Mouse (Mus musculus) CH12F3 (cell line): ENCODE measurements around the gene Arhgap15.

Experiments
- in situ Hi-C: fragments of 300-500 bp; cut with MboI; formaldehyde crosslinking; loops from 2 replicates; pipeline ENCODE4 v1.14.3; 2020; ENCODE audit warnings: low sequenced_read_pairs

Arhgap15 gene

DNA sequence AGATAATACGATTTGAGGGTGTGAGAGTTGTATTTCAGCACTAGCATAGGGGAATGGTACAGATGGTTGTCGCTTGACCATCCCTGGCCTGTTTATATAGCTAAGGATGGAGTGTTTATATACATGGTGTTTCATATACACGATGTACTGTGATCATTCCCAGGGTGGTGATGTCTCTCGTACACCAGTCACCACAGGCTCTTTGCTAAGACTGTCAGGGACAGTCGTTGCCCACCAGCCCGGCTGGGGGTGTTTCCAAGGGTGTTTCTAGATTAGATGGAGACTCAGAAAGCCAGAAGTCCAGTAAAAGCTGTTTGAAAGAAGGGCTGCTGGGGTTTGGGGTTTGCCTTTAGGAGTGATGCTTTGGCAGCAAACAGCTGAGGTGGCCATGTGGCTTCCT lies 165.5 kb downstream of the Arhgap15 start:
- in situ Hi-C loops = no loop called here

DNA sequence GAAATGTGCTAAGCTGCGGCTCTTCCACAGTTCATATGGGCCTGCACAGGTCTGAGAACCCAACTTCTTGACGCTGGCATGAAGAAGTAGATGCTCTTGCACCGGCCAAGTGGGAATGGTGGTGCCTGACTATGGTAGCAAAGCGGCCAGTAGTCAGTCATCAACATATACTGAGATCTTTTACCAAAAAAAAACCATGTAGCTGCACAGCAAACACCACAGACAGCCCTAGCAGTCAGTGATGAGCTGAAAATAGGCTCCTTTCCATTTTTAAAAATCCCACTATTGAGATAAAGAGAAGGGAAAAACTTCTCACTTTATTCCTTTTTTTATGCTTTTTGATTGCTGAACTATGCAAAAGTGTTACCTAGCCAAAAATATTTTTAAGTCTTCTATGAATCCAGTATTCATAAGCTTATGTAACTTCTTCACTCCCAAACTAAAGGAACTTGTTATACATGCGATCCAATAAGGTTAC lies 175.3 kb downstream of the Arhgap15 start:
- in situ Hi-C loops = no loop called here

DNA sequence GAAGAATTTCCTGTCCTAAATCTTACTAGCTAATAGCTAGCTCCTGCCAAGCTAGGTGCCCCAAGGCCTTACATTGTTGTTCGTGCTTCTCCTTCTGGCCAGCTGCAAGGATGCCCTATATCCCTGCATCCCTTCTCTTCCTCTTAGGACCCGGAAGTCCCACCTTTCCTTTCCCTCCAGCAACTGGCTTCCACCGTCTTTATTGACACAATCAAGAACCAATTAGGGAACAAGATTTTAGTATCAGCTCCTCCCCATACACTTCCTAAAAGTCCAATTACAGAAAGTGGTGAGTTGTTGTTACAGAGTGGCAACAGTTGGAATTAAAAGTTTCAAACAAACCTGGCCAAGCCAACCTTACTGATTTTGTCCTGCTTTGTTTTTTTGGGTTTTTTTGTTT lies 183.1 kb downstream of the Arhgap15 start:
- in situ Hi-C loops = no loop called here

DNA sequence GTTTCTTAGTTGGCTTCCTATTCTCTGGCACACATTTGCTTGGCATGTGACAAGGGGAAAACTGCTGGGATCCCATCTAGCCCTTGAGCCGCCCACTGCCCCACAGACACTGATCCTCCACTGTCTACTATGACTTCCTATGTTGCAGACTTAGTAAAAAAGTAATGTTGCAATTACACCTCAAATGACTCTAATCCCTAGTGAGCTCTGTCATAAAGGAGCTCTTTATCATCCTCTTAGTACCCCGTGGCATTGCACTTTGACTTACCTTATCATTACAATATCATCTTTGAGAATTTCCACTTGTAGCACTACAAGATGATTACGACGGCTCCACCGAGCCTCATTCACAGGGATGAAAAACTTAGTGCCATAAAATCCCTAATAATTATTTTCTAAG lies 190.6 kb downstream of the Arhgap15 start:
- in situ Hi-C loops = no loop called here

DNA sequence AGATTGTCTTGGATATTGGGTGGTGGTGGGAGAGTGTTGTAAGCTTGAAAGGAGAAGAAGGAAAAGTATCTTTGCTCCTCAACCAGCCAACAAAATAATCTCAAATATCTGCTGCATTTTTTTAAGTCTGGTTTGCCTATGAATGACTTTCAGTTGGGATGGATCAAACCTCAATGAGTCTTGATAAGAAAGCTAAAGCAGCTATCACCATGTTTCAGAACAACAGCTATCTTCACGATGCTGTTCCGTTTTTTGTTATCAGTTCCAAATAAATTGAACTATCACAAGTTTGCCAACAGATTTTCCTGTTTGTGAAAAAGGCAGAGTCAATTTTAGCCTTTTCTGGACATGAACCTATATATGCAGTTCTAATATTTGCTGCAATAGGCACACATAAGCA lies 197.1 kb downstream of the Arhgap15 start:
- in situ Hi-C loops = no loop called here

DNA sequence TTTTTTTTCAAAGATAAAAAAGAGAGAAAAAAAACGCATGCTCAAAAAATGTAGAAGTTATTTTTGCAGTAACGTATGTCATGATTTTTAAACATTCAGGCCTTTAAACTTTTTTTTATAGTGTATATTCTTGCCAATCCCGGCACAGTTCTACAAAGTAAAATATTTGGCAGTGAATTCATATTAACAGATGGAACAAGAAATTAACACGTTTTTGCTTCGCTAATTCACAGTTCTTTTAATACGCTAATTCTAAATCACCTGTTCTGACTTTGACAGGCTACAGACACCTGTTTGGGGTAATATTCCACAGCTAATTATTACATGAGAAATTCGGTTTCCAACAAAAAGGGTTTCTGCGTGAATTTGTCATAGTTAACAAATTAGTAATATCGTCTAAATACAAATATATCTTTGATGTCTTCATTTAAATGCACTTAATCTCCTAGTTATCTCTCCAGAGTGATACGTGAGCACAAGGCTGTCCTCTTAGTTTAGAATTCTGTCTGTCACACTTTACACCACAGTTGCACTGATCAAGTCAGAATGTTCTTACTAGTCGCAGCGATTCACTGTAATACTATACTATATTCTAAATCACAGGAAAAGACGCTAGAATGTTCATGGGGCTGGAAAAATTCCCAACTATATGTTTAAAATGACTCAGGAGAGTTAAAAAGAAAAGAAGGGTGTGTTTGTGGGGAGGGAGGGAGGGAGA lies 201.3 kb downstream of the Arhgap15 start:
- in situ Hi-C loops = no loop called here

DNA sequence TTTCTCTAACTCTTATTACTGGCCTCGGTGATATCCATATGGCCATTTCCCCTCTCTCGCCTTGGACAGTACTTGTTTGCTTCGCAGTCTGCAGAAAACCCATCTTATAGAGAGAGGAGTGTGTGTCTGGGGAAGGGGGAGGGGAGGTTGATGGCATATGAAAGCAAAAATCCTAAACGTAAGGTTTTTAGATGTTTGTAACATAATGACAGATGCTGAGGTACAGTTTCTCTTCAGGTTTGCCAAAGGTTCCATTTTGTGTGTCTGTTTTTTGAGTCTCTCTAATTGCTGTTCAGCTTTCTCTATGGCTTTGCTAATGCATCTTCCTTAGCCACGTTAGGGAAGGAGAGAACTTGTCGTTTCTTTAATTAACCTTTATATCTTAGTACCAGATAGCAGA lies 202.1 kb downstream of the Arhgap15 start:
- in situ Hi-C loops = no loop called here

DNA sequence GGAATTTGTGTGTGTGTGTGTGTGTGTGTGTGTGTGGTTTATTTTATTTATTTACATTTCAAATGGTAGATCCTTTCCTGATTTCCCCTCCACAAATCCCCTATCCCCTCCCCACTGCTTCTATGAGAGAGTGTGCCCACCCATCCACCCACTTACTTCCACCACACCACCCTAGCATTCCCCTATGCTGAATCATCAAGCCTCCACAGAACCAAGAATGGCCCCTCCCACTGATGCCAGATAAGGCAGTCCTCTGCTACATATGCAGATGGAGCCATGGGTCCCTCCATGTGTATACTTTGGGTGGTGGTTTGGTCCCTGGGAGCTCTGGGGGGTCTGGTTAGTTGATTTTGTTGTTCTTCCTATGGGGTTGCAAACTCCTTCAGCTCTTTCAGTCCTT lies 210.6 kb downstream of the Arhgap15 start:
- in situ Hi-C loops = no loop called here

DNA sequence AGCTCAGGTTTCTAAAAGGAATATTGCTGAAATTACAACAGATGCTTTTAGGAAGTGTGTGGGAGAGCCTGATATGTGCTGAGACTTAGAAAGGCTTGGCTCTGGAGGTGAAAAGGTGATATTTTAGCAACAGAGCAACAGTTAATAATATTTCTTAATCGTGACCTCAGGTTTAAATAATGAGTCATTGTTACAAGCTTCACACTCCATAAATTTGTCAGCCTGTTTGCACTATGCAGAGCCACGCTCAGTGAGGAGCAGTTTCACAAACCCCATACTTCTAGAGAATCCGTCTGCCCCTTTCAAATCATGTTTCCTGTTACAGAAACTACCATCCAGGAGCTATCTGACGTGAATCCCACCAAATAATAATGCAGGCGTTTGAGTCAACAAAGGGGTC lies 213.8 kb downstream of the Arhgap15 start:
- in situ Hi-C loops = no loop called here

DNA sequence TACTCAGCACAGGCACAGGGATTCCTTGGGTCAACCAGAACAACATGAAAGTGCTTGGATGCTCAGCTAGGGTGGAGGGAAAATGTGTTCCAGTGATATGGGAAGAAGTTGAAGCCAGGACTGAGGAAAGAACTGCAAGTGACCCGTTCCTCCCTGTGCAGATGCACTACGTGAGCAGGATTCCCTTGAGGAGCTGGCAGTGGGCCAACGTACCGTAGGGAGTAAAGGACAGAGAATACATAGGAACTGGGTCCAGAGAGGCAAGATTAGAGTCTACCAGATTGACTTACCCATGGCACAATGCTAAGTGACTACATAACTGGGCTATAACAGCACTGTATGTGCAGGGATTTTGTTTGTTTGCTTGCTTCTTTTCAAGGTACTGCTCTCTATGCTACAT lies 220.0 kb downstream of the Arhgap15 start:
- in situ Hi-C loops = no loop called here

DNA sequence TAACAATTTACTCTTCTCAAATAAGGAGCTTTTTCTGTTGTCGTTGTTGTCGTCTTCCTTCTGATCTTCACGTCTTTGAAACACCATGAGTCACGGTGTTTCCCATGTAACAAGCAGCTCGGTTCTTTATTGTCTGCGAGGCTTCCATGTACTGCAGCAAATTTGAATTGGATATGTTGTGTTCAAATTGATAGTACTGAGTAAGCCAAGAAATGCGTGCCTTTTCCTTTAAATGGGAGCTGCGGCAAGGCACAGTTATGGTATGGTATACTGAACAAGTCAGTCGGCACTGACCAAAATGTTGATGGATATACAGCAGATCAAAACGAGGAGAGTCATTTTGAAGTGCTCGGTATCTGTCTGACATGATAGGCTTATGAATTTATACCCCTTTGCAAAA lies 229.1 kb downstream of the Arhgap15 start:
- in situ Hi-C loops = no loop called here

DNA sequence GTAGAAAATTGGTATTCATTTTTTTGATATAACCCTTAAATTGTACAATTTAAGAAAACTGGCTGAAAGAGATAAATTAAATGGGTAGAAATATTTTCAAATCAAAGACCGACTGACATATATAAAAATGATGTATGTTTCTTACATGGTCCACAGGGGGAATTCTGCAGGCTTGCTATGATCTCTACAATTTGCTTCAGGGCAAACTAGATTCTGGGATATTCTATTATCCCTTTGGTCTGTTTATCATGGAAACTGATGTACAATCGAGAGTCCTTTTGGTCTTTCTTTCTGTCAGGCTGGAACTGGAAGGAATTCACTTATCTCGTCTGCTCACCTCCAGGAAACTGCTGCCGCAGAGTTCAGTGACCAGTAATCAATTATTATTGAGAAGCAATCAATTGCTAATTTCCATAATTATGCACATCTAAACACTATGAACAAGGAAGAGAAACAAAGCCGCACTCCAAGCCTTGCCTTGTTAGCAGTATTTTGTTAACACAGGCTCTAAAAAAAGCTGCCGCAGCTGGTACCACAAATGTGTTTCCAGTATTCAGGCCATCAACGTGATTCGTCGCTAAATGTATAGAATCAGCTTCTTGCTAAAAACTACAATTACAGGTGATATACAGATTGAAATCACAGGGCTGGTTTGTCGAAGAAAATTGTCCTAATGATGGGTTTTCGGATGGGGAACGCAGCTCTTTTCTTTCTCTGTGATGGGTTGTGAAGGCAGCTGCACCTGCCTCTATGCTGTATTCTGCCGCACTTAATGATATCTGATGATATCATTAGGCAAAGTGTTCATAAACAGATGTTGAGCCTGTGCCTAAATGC lies 229.8 kb downstream of the Arhgap15 start:
- in situ Hi-C loops = no loop called here

DNA sequence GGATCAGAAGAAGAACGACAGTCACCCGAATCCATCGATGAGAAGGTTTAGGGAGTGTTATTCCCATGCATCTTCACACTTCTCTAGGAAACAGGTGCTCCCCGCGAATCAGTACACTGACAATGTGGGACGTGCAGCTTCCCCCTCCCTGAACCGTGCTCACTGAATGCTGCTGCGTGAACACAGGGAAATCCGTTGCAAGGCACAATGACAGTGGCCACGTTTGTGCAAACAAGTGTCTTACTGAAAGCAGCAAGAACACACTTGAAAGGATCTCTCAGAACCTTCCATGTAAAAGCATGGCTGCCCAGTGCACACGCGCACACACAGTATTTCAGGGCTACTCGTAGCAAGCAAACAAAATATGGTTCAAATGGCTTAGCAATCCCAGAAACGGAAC lies 237.4 kb downstream of the Arhgap15 start:
- in situ Hi-C loops = no loop called here

DNA sequence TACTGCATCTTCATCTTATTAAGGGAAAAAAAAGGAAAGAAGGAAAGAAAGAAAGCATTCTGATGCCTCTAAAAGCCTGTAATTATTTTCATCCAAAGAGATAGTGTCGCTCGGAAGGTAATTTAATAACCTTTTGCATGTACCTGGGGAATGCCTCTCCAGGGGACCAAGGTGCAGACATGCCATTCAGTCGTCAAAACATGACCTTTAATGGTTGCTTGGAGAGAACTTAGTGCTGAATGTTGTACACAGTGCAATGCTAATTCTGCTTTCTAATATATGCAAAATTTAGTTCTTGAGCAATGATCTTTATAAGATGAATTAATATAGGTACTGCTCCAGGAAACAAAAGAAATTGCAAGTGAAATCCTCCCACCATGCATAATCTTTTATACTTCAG lies 239.3 kb downstream of the Arhgap15 start:
- in situ Hi-C loops = no loop called here

DNA sequence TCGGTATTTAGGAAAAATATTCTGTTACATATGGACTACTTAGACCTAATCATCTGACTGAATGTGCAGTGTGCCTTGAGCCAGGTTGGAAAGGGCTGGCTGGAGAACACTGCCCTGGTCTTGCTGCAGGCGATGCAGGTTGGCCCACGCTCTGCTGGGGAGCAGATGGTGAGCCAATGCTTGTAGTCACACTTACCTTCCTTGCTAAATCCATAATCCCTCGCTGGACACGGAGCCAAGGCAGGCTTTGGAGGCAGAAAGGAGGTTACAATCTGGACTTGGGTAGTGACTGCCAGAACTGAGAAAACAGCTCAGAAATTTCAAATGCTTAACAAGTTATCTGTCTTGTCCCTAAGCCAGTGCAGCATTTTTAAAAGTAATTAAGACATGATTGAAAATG lies 241.2 kb downstream of the Arhgap15 start:
- in situ Hi-C loops = no loop called here

DNA sequence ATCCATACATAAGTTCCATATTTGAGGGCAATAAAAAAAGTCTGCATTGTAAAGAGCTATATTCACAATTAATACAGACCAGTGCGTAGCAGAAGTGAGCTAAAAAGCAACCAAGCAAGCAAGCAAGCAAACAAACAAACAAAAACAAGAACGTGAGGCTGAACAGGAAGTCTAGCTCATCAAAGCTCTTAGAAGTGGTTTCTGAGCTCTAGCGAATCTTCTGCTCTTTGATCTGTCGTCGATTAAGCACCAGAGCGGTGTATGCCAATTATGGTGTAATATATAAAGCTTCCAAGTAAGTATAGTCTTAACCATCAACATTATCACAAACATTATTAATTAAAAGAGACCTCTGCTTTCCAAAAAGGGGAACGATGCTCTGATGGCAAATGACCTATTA lies 243.9 kb downstream of the Arhgap15 start:
- in situ Hi-C loops = no loop called here

DNA sequence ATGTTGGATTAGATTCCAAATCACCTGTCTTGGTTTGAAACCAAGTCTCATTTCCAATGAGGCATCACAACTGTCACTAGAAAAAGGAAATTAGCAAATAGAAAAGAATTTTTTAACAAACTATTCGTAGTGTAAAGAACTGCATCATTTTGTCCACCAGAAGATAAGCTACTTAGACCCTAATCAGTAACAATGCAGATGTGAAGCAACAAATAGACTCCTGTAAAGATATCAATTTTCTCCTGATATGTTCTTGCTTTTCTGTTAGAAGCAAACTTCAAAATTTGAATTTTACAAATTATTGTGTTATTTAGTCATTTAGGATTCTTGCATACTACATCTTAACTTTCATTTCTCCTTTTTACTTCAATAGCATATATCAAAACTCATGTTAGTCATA lies 253.8 kb downstream of the Arhgap15 start:
- in situ Hi-C loops = no loop called here

DNA sequence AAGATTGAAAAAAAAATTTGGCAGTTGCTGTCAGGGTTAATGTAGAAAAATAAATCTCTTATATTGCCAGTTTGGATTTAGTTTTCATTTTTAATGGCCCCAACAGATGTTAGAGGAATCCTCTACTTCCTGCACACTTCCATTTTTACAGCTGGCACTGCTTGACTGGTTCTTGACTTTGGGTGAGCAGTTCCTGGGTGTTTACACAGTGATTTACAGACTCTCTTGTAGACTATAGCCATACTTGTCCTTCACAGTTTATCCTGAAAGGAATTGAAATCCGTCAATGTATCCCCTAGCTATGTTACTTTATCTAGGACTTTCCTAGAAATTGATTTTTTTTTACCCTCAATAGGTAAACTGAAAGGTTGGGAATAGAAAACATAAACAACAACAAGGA lies 261.6 kb downstream of the Arhgap15 start:
- in situ Hi-C loops = no loop called here

DNA sequence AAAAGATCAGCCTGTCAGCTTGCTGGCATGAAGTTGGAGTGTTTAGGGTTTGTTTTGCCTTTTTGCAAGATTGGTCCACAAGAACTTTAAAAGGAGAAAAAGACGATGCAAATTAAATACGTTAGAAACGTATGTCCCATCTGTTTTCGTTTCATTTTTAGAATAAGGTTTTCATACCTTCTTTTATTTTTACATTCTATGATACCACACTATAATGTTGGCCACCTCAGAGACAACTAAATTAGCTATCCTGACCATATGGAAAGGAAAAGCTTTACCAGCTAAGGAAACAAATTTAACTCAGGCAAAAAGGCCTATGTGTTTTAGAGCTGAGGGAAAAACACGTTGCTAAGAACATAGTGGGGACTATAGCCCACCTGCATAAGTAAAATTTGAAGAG lies 264.8 kb downstream of the Arhgap15 start:
- in situ Hi-C loops = no loop called here

DNA sequence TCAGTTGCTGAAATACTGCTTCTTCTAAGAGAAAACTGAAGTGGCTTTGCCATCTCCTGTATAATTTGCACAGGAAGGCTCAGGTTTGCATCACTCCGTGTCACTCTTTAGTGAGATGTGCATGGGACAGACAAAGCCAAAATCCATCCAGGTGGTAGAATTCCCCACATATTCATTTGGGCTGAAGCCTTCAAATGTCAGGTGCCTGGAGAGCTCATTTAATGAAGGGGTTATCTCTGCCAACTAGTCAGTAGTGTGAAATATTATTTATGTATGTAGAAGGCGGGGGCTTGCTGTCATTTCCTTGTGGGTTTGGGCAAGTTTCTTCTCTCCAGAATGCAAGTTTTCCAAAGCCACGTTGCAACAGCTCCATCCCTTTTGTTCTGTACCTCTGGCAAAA lies 268.1 kb downstream of the Arhgap15 start:
- in situ Hi-C loops = no loop called here

DNA sequence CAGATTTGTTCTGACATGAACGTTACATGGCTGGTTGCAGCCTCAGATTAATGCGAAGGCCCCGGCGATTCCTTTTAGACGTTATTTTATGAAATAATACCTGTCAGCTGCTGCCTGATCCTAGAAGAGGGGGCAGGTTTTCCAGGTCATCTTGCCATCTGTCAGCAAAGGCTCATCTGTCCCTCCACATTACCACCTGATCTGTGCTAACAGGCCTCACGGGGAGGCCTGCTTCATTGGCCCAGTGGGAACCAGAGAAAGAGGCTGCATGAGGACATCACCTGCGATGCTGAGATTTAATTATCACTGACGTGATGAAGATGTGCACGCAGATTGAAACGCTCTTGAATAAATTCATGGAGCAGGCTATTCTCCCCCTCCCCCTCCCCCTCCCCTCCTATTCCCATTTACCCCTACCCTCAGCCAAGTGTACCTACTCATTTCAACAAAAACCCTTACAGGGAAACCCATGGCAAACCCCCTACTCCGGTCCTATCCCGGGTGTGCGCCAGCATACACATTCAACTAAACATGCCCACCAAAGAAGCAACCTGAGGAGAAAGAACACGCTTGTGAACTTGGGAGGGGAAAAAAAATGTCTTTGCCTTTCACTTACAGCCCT lies 268.9 kb downstream of the Arhgap15 start:
- in situ Hi-C loops = no loop called here

DNA sequence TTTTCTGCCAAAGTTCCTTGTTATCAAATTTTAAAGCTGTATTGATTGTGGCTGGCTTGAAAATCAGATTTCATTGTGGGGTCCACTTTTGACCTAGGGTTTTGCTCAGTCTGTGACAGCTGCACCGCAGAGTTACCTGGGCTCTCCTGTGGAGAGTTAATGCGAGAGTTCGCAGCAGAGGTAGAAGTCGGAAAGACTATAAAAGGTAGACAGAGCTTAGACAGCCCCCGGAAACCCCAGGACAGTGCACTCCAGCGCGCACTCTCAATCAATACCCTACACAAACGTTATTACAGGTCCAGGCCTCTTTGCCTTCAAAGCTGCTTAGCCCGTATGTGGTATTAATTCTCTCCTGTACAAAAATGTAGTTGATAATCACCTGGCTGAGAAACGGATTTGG lies 269.4 kb downstream of the Arhgap15 start:
- in situ Hi-C loops = no loop called here
